Mouse (Mus musculus) frontal cortex, postnatal 36 days (tissue): ENCODE measurements at regions not wholly inside any gene's neighbourhood (a gene's known extent, or its start where the extent isn't known, plus 50 kb on each side); places are given as distances from the start of the nearest gene placed in this dataset.

Experiments
- DNase-seq, 2 experiments: peaks; one replicate each; pipeline ENCODE4 v3.0.0; 2022; ENCODE audit warnings: low spot score in 2 of 2

- peak; percentile 48 to 72 for DNase-seq
These were observed 52.3 kb downstream of the Rplp1 start for GRCm38 (mm10) chr9:61862071-61862480.

GRCm38 (mm10) chr9:61860147-61860546 lies 54.2 kb downstream of the Rplp1 start:
- peak; percentile 27 to 68 for DNase-seq

- no peak for DNase-seq
These were observed 54.9 kb downstream of the Rplp1 start for GRCm38 (mm10) chr9:61859438-61859837.

- no peak for DNase-seq
These were observed 56.5 kb downstream of the Rplp1 start for GRCm38 (mm10) chr9:61857817-61858216.

GRCm38 (mm10) chr9:61856686-61857085 lies 57.7 kb downstream of the Rplp1 start:
- DNase-seq, result no peak

- peak in 1 of 2 experiments; percentile 37 for DNase-seq
These were observed 58.7 kb downstream of the Rplp1 start for GRCm38 (mm10) chr9:61855686-61856085.

GRCm38 (mm10) chr9:61853841-61854240 lies 60.5 kb downstream of the Rplp1 start:
- no peak for DNase-seq

GRCm38 (mm10) chr9:61851331-61851730 lies 63.0 kb downstream of the Rplp1 start:
- no peak for DNase-seq

- DNase-seq, result no peak
These were observed 65.9 kb downstream of the Rplp1 start for GRCm38 (mm10) chr9:61848401-61848800.

GRCm38 (mm10) chr9:61847496-61847895 lies 66.8 kb downstream of the Rplp1 start:
- DNase-seq, result no peak

GRCm38 (mm10) chr9:61844645-61845044 lies 69.7 kb downstream of the Rplp1 start:
- no peak for DNase-seq

- DNase-seq, result no peak
These were observed 70.2 kb downstream of the Rplp1 start for GRCm38 (mm10) chr9:61844141-61844540.

- DNase-seq, result no peak
These were observed 70.8 kb downstream of the Rplp1 start for GRCm38 (mm10) chr9:61843513-61843912.

- DNase-seq, result no peak
These were observed 72.0 kb downstream of the Rplp1 start for GRCm38 (mm10) chr9:61842384-61842783.

GRCm38 (mm10) chr9:61841222-61841621 lies 73.1 kb downstream of the Rplp1 start:
- DNase-seq, result no peak

- DNase-seq, result no peak
These were observed 74.0 kb downstream of the Rplp1 start for GRCm38 (mm10) chr9:61840353-61840752.

GRCm38 (mm10) chr9:61833226-61833625 lies 81.1 kb downstream of the Rplp1 start:
- DNase-seq, result no peak

GRCm38 (mm10) chr9:61830236-61830635 lies 84.1 kb downstream of the Rplp1 start:
- DNase-seq, result peak; percentile 83 to 91

- peak; percentile 55 to 67 for DNase-seq
These were observed 84.6 kb downstream of the Rplp1 start for GRCm38 (mm10) chr9:61829736-61830135.

- no peak for DNase-seq
These were observed 85.0 kb downstream of the Rplp1 start for GRCm38 (mm10) chr9:61829301-61829700.

- no peak for DNase-seq
These were observed 86.6 kb downstream of the Rplp1 start for GRCm38 (mm10) chr9:61827721-61828120.

- DNase-seq, result no peak
These were observed 87.3 kb downstream of the Rplp1 start for GRCm38 (mm10) chr9:61827014-61827413.

- no peak for DNase-seq
These were observed 87.9 kb downstream of the Rplp1 start for GRCm38 (mm10) chr9:61826415-61826814.

GRCm38 (mm10) chr9:61825804-61826203 lies 88.5 kb downstream of the Rplp1 start:
- no peak for DNase-seq

GRCm38 (mm10) chr9:61819836-61820235 lies 94.5 kb downstream of the Rplp1 start:
- DNase-seq, result no peak
